Mouse (Mus musculus): ENCODE measurements around the gene Tbc1d24. TPM values are rescaled to one million over a fixed set of nuclear protein-coding genes. Genes with fewer than 3 reads are reported as not detected.

Tbc1d24 gene
- 0.53 TPM for polyA plus RNA-seq (2017; shearing (Covaris generic))

GRCm38 (mm10) chr17:24205284-24205888 lies at the start of gene Tbc1d24:
TSS of gene Tbc1d24 (minus strand) at chr17:24205562.

GRCm38 (mm10) chr17:24251320-24252069 lies 46.1 kb upstream of the Tbc1d24 start, which contains the start of gene Ccnf:
TSS of gene Ccnf (minus strand) at chr17:24251484.

GRCm38 (mm10) chr17:24220435-24221411 lies 15.4 kb upstream of the Tbc1d24 start, which contains the start of gene Tedc2:
TSS of gene Tedc2 (minus strand) at chr17:24220851.

GRCm38 (mm10) chr17:24209043-24209915 lies 3.9 kb upstream of the Tbc1d24 start, which contains the start of gene Ntn3:
TSS of gene Ntn3 (minus strand) at chr17:24209531.

GRCm38 (mm10) chr17:24169317-24170065 lies 35.9 kb downstream of the Tbc1d24 start, which contains the start of gene Atp6v0c:
TSS of gene Atp6v0c (minus strand) at chr17:24169702.

GRCm38 (mm10) chr17:24163176-24163962 lies 42.0 kb downstream of the Tbc1d24 start, which contains the start of gene Amdhd2:
TSS of gene Amdhd2 (minus strand) at chr17:24163766.

GRCm38 (mm10) chr17:24150824-24151223 lies 54.5 kb downstream of the Tbc1d24 start, which contains the start of gene Pdpk1:
TSS of gene Pdpk1 (minus strand) at chr17:24150924.

Other genes starting within 250 kb of the Tbc1d24 start
- not detected for gene Prss30, start 225.0 kb downstream of the Tbc1d24 start, polyA plus RNA-seq (2017; shearing (Covaris generic))
- gene Prss22, start 207.5 kb downstream of the Tbc1d24 start, polyA plus RNA-seq (2017; shearing (Covaris generic)), result not detected
- gene Prss27, start 167.4 kb downstream of the Tbc1d24 start, polyA plus RNA-seq (2017; shearing (Covaris generic)), result 0.27 TPM
- 29.6 TPM for gene Kctd5, start 132.1 kb downstream of the Tbc1d24 start, polyA plus RNA-seq (2017; shearing (Covaris generic))
- 73.3 TPM for gene Pdpk1, start 54.6 kb downstream of the Tbc1d24 start, polyA plus RNA-seq (2017; shearing (Covaris generic))
- gene Amdhd2, start 41.8 kb downstream of the Tbc1d24 start, polyA plus RNA-seq (2017; shearing (Covaris generic)), result 17.7 TPM
- 426 TPM for gene Atp6v0c, start 35.9 kb downstream of the Tbc1d24 start, polyA plus RNA-seq (2017; shearing (Covaris generic))
- 0.14 TPM for gene Ntn3, start 4.0 kb upstream of the Tbc1d24 start, polyA plus RNA-seq (2017; shearing (Covaris generic))
- 1.1 TPM for gene Tedc2, start 15.3 kb upstream of the Tbc1d24 start, polyA plus RNA-seq (2017; shearing (Covaris generic))
- 1.9 TPM for gene Ccnf, start 45.9 kb upstream of the Tbc1d24 start, polyA plus RNA-seq (2017; shearing (Covaris generic))
- 0.15 TPM for gene Abca17, start 145.5 kb upstream of the Tbc1d24 start, polyA plus RNA-seq (2017; shearing (Covaris generic))
- 32.3 TPM for gene Abca3, start 146.4 kb upstream of the Tbc1d24 start, polyA plus RNA-seq (2017; shearing (Covaris generic))
- 284 TPM for gene Rnps1, start 209.0 kb upstream of the Tbc1d24 start, polyA plus RNA-seq (2017; shearing (Covaris generic))
- 34.1 TPM for gene Eci1, start 221.1 kb upstream of the Tbc1d24 start, polyA plus RNA-seq (2017; shearing (Covaris generic))
- 2.0 TPM for gene Dnase1l2, start 237.5 kb upstream of the Tbc1d24 start, polyA plus RNA-seq (2017; shearing (Covaris generic))

Data from naive thymus-derived CD4-positive, alpha-beta T cell, adult 5 months (primary cell).